Mouse (Mus musculus) cerebellum, adult 9-10 months (tissue): ENCODE results near the gene Rgl2.
A peak's percentile ranks its signal among the peaks of the same experiment; 100 is the strongest.

Experiments used
- DNase-seq: peaks from one replicate; pipeline ENCODE4 v3.0.0; 2022

Rgl2 gene

GRCm38 (mm10) chr17:33977861-33978557, 48.7 kb downstream of the Rgl2 start:
- DNase-seq = peak; percentile 36

- peak; percentile 88 for DNase-seq
These were observed 49.3 kb downstream of the Rgl2 start for GRCm38 (mm10) chr17:33978631-33979031.

- DNase-seq = no peak
These were observed 50.2 kb downstream of the Rgl2 start for GRCm38 (mm10) chr17:33979512-33980050.

- DNase-seq = no peak
These were observed 51.1 kb downstream of the Rgl2 start for GRCm38 (mm10) chr17:33980181-33981035.

GRCm38 (mm10) chr17:33981192-33981909, 52.0 kb downstream of the Rgl2 start:
- peak; percentile 95 for DNase-seq

- peak; percentile 81 for DNase-seq
These were observed 52.8 kb downstream of the Rgl2 start for GRCm38 (mm10) chr17:33982136-33982535.
